In the genomic region with DNA sequence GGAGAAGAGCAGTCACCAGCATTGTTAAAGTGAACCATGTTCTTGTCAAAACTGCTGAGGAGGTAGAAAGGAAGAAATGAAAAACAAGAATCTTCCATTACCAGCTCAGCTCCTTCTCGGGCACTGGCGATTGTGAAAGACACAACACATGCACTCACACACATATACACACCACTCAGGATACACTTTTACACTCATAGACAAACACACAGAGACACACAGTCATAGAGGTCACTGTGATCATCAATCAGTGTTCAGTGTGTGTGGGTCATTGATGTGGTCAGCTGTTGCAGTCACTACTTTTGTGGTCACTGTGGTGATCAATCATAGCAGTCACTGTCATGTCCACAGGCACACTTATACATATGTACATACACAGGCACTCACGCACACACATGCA, we compare ENCODE assay signal across 15 mouse cellular contexts. TPM values are rescaled to one million over a fixed set of nuclear protein-coding genes. Genes with fewer than 3 reads are reported as not detected.
"Had no signal": no experiment of that assay in that cellular context is flagged by ENCODE, and none has a peak within 500 bp of the region (broad histone marks: within the 10 kb centered on the region; RNA-seq: fewer than 3 reads in every experiment).

No protein-coding gene starts in this region.

- H3K36me3 ChIP-seq: kidney, embryonic 15.5 days; liver, embryonic 13.5 days; lung, embryonic 15.5 days; midbrain, embryonic 12.5 days had no signal

- ATAC-seq: intestine, embryonic 16.5 days had no signal

- H3K9me3 ChIP-seq: kidney, embryonic 15.5 days; liver, embryonic 13.5 days; lung, embryonic 15.5 days; midbrain, embryonic 12.5 days had no signal

- H3K27ac ChIP-seq: kidney, embryonic 15.5 days; left cerebral cortex, adult 2 months; liver, embryonic 13.5 days; lung, embryonic 15.5 days; midbrain, embryonic 12.5 days had no signal

- H3K4me1 ChIP-seq: liver, embryonic 13.5 days; lung, embryonic 15.5 days; midbrain, embryonic 12.5 days had no signal

- H3K4me3 ChIP-seq: kidney, embryonic 15.5 days; left cerebral cortex, adult 2 months; liver, embryonic 13.5 days; lung, embryonic 15.5 days; midbrain, embryonic 12.5 days; myocyte had no signal

- DNase-seq: kidney, adult 18-20 months; layer of hippocampus, postnatal 36 days; liver, embryonic 13.5 days; lung, postnatal 36 days; thymus, adult 18-20 months; thymus, postnatal 36 days had no signal

- H3K27me3 ChIP-seq: kidney, embryonic 15.5 days; liver, embryonic 13.5 days; lung, embryonic 15.5 days had no signal

- H3K4me2 ChIP-seq: kidney, embryonic 15.5 days; liver, embryonic 13.5 days; lung, embryonic 15.5 days; midbrain, embryonic 12.5 days had no signal

- H3K9ac ChIP-seq: kidney, embryonic 15.5 days; liver, embryonic 13.5 days; lung, embryonic 15.5 days; midbrain, embryonic 12.5 days had no signal

RNA-seq across cellular contexts. Expression of gene Dmgdh, which starts 49.2 kb away (rescaled TPM):
- polyA plus RNA-seq: limb, embryonic 11.5 days; lung, embryonic 15.5 days; midbrain, embryonic 12.5 days; myocyte; neural tube, embryonic 11.5 days; spleen, adult 2 months had no signal

RNA-seq across cellular contexts. Expression of gene Bhmt2, which starts 49.4 kb away (rescaled TPM):
- polyA plus RNA-seq: limb, embryonic 11.5 days; lung, embryonic 15.5 days; midbrain, embryonic 12.5 days; myocyte; neural tube, embryonic 11.5 days; spleen, adult 2 months had no signal
